Mouse (Mus musculus): ENCODE measurements around the gene Add2.

DNA sequence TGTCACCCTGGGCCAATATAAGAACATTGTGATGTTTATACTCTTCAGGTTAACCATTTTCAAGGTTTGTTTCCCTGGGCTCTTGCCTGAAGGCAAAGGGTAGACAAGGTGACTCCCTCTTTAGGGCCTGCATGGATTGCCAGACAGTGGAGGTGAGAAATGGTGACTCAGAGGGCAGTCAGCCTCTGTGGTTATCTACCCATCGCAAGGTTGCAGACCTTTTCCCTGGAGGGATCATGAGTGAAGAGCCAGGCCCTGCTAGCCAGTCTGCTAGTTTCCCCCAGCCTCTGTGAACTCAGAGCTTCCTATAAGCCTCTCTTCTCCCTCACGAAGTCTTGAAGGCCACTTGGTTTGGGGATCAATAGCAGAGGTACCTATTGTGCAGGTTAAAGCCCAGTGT is 48.0 kb downstream of the Add2 start:
- TF ChIP-seq CTCF (IDR thresholded peaks at IDR 0.05; ENCODE audit: control insufficient read depth, insufficient read depth, insufficient read length) (no peak), MAX (IDR thresholded peaks at IDR 0.05) (peak; percentile 28), USF1 (IDR thresholded peaks at IDR 0.05; ENCODE audit: low read depth) (no peak), CEBPB (IDR thresholded peaks at IDR 0.05; ENCODE audit: low read depth) (no peak)
